Mouse (Mus musculus): ENCODE measurements at regions not wholly inside any gene's neighbourhood (a gene's known extent, or its start where the extent isn't known, plus 50 kb on each side); places are given as distances from the start of the nearest gene placed in this dataset.

- no peak for TF ChIP-seq CTCF (IDR thresholded peaks at IDR 0.05; ENCODE audit: control insufficient read depth, insufficient read depth, insufficient replicate concordance, low read depth, low read length)
- TF ChIP-seq POLR2A (IDR thresholded peaks at IDR 0.05; ENCODE audit: control insufficient read depth, low read depth, low read length), result no peak
Measured at GRCm38 (mm10) chr3:83687503-83687902, 78.6 kb upstream of the Sfrp2 start.

Measured in testis, adult 2 months (tissue).